Mouse (Mus musculus) liver, embryonic 16.5 days (tissue): ENCODE data around the gene Plekhh2. TPM values are rescaled to one million over a fixed set of nuclear protein-coding genes. Genes with fewer than 3 reads are reported as not detected.

Experiments
- ATAC-seq: fragments of 200-750 bp; cut with Nextera tagmentation; 2 replicates; pipeline ENCODE4 v1.8.0; 2017; ENCODE audit warnings: low read depth, mild to moderate bottlenecking, moderate number of reproducible peaks, moderate library complexity
- H3K27ac ChIP-seq: fragments of 300-500 bp; sonication (generic); 2 replicates; pipeline ENCODE4 v1.5.1; 2014; ENCODE audit warnings: mild to moderate bottlenecking, low read length
- H3K27me3 ChIP-seq: fragments of 300-500 bp; sonication (generic); 2 replicates; pipeline ENCODE4 v1.6.1; 2014; ENCODE audit warnings: low read depth, low read length, mixed read lengths; ENCODE audit not compliant: control insufficient read depth, insufficient read depth
- H3K36me3 ChIP-seq: fragments of 300-500 bp; sonication (generic); 2 replicates; pipeline ENCODE4 v1.6.1; 2014; ENCODE audit warnings: mild to moderate bottlenecking; ENCODE audit not compliant: control insufficient read depth, insufficient read depth
- H3K4me1 ChIP-seq: fragments of 300-500 bp; sonication (generic); 2 replicates; pipeline ENCODE4 v1.6.1; 2014; ENCODE audit warnings: low read depth, low read length, mixed read lengths; ENCODE audit not compliant: control insufficient read depth
- H3K4me2 ChIP-seq: fragments of 300-500 bp; sonication (generic); 2 replicates; pipeline ENCODE4 v1.6.1; 2014; ENCODE audit warnings: low read depth, low read length, mixed read lengths
- H3K4me3 ChIP-seq: fragments of 300-500 bp; sonication (generic); 2 replicates; pipeline ENCODE4 v1.5.1; 2014; ENCODE audit warnings: low read depth, mild to moderate bottlenecking, low read length
- H3K9ac ChIP-seq: fragments of 300-500 bp; sonication (generic); 2 replicates; pipeline ENCODE4 v1.6.1; 2014; ENCODE audit warnings: low read depth, low read length
- H3K9me3 ChIP-seq: fragments of 300-500 bp; sonication (generic); replicated peaks from 2 replicates; pipeline ENCODE4 v1.6.1; 2016; ENCODE audit warnings: low read length; ENCODE audit not compliant: control insufficient read depth
- WGBS: fragments of 180-500 bp; shearing (Covaris S2); extraction: QIAGEN DNeasy Blood & Tissue Kit; methylation state at CpG from one replicate; pipeline ENCODE4 v1.1.7; 2014; ENCODE audit not compliant: insufficient replicate concordance; 5-methylcytosine and 5-hydroxymethylcytosine counted together
- polyA plus RNA-seq: library from polyadenylated mRNA; unstranded; fragments of >200 nt; fragmentation: Nextera tagmentation; extraction: Ambion mirVana; gene quantifications from 2 replicates; pipeline ENCODE4 v1.2.1, GENCODE M21; 2015

Plekhh2 gene
- polyA plus RNA-seq, 1 experiment from 2014 or later = 0.46 TPM

GRCm38 (mm10) chr17:84633443-84633842 lies 121.7 kb downstream of the Plekhh2 start:
- no peak for ATAC-seq
- WGBS = 31% methylated on average over 13 of the region's 13 CpGs

GRCm38 (mm10) chr17:84636328-84636727 lies 124.6 kb downstream of the Plekhh2 start:
- no peak for ATAC-seq
- H3K36me3 ChIP-seq = no peaks in the 10 kb centered on the region
- no peak overlapping the region for H3K4me2 ChIP-seq
- no peaks in the 10 kb centered on the region for H3K4me1 ChIP-seq
- H3K9ac ChIP-seq = no peak overlapping the region
- no peaks in the 10 kb centered on the region for H3K9me3 ChIP-seq
- no peaks in the 10 kb centered on the region for H3K27me3 ChIP-seq
- H3K27ac ChIP-seq = no peak overlapping the region
- no peak overlapping the region for H3K4me3 ChIP-seq
- WGBS = 65% methylated on average over 8 of the region's 8 CpGs

More at GRCm38 (mm10) chr17:84633443-84633842, 121.7 kb downstream of the Plekhh2 start:
- Histone ChIP-seq H3K27ac (no peak overlapping the region), H3K4me2 (no peak overlapping the region), H3K4me1 (no peaks in the 10 kb centered on the region), H3K27me3 (no peaks in the 10 kb centered on the region), H3K9ac (no peak overlapping the region), H3K4me3 (no peak overlapping the region), H3K36me3 (no peaks in the 10 kb centered on the region), H3K9me3 (no peaks in the 10 kb centered on the region)

GRCm38 (mm10) chr17:84637971-84638370 lies 126.3 kb downstream of the Plekhh2 start:
- no peak overlapping the region for H3K9ac ChIP-seq
- H3K9me3 ChIP-seq = no peaks in the 10 kb centered on the region
- H3K4me2 ChIP-seq = no peak overlapping the region
- H3K4me1 ChIP-seq = no peaks in the 10 kb centered on the region
- H3K4me3 ChIP-seq = no peak overlapping the region
- no peaks in the 10 kb centered on the region for H3K27me3 ChIP-seq
- WGBS = 71% methylated on average over 6 of the region's 6 CpGs
- ATAC-seq = no peak
- H3K27ac ChIP-seq = no peak overlapping the region
- H3K36me3 ChIP-seq = no peaks in the 10 kb centered on the region

- Histone ChIP-seq H3K27me3 (no peaks in the 10 kb centered on the region), H3K27ac (no peak overlapping the region), H3K36me3 (no peaks in the 10 kb centered on the region), H3K9me3 (no peaks in the 10 kb centered on the region), H3K4me3 (no peak overlapping the region), H3K9ac (no peak overlapping the region), H3K4me1 (no peaks in the 10 kb centered on the region), H3K4me2 (no peak overlapping the region)
- 63% methylated on average over 10 of the region's 10 CpGs for WGBS
- ATAC-seq = no peak
Observed at GRCm38 (mm10) chr17:84639796-84640378, 128.2 kb downstream of the Plekhh2 start.

GRCm38 (mm10) chr17:84641893-84642292 lies 130.2 kb downstream of the Plekhh2 start:
- Histone ChIP-seq H3K9me3 (no peaks in the 10 kb centered on the region), H3K4me2 (no peak overlapping the region), H3K9ac (no peak overlapping the region), H3K27me3 (no peaks in the 10 kb centered on the region), H3K27ac (no peak overlapping the region), H3K4me3 (no peak overlapping the region), H3K4me1 (peaks cover 5% of the 10 kb centered on the region), H3K36me3 (no peaks in the 10 kb centered on the region)
- 17% methylated on average over 3 of the region's 3 CpGs for WGBS
- no peak for ATAC-seq

GRCm38 (mm10) chr17:84642324-84642723 lies 130.6 kb downstream of the Plekhh2 start:
- no peak overlapping the region for H3K4me3 ChIP-seq
- H3K27me3 ChIP-seq = no peaks in the 10 kb centered on the region
- no peak for ATAC-seq
- H3K9me3 ChIP-seq = no peaks in the 10 kb centered on the region
- no peak overlapping the region for H3K4me2 ChIP-seq
- no peak overlapping the region for H3K9ac ChIP-seq
- H3K36me3 ChIP-seq = no peaks in the 10 kb centered on the region
- no peak overlapping the region for H3K27ac ChIP-seq
- peaks cover 5% of the 10 kb centered on the region for H3K4me1 ChIP-seq
- 74% methylated on average over 9 of the region's 9 CpGs for WGBS

GRCm38 (mm10) chr17:84644292-84645050 lies 132.8 kb downstream of the Plekhh2 start:
- Histone ChIP-seq H3K4me3 (no peak overlapping the region), H3K36me3 (no peaks in the 10 kb centered on the region), H3K27me3 (no peaks in the 10 kb centered on the region), H3K9me3 (no peaks in the 10 kb centered on the region), H3K4me2 (no peak overlapping the region), H3K27ac (no peak overlapping the region), H3K9ac (no peak overlapping the region), H3K4me1 (peaks cover 5% of the 10 kb centered on the region)
- 40% methylated on average over 16 of the region's 16 CpGs for WGBS
- no peak for ATAC-seq

GRCm38 (mm10) chr17:84645119-84645518 lies 133.4 kb downstream of the Plekhh2 start:
- ATAC-seq = no peak
- no peaks in the 10 kb centered on the region for H3K9me3 ChIP-seq
- H3K4me2 ChIP-seq = no peak overlapping the region
- 47% methylated on average over 9 of the region's 9 CpGs for WGBS
- H3K36me3 ChIP-seq = no peaks in the 10 kb centered on the region
- no peaks in the 10 kb centered on the region for H3K27me3 ChIP-seq
- peaks cover 5% of the 10 kb centered on the region for H3K4me1 ChIP-seq
- no peak overlapping the region for H3K27ac ChIP-seq
- no peak overlapping the region for H3K9ac ChIP-seq
- no peak overlapping the region for H3K4me3 ChIP-seq

- Histone ChIP-seq H3K4me3 (no peak overlapping the region), H3K4me2 (no peak overlapping the region), H3K9me3 (no peaks in the 10 kb centered on the region), H3K36me3 (no peaks in the 10 kb centered on the region), H3K27me3 (no peaks in the 10 kb centered on the region), H3K4me1 (peaks cover 5% of the 10 kb centered on the region), H3K27ac (no peak overlapping the region), H3K9ac (no peak overlapping the region)
- WGBS = 23% methylated on average over 3 of the region's 7 CpGs
- ATAC-seq = no peak
Observed at GRCm38 (mm10) chr17:84645894-84646293, 134.2 kb downstream of the Plekhh2 start.
